16 mouse cellular contexts compared by ENCODE assay signal in genomic region chr6:29880796-29881195, GRCm38 (mm10). TPM values are rescaled to one million over a fixed set of nuclear protein-coding genes. Genes with fewer than 3 reads are reported as not detected.
"Had no signal": no experiment of that assay in that cellular context is flagged by ENCODE, and none has a peak within 500 bp of the region (broad histone marks: within the 10 kb centered on the region; RNA-seq: fewer than 3 reads in every experiment).

No protein-coding gene starts in this region.

- H3K36me3 ChIP-seq: liver, embryonic 13.5 days; lung, embryonic 15.5 days; midbrain, embryonic 15.5 days had no signal

- H3K27me3 ChIP-seq: limb, embryonic 12.5 days; liver, embryonic 13.5 days; lung, embryonic 15.5 days; midbrain, embryonic 15.5 days; neural tube, embryonic 12.5 days had no signal

- H3K4me3 ChIP-seq: layer of hippocampus, adult 2 months; limb, embryonic 12.5 days; liver, embryonic 13.5 days; lung, embryonic 15.5 days; megakaryocyte, embryonic 14.5 days; midbrain, embryonic 15.5 days; neural tube, embryonic 12.5 days had no signal

- H3K4me2 ChIP-seq: limb, embryonic 12.5 days; liver, embryonic 13.5 days; lung, embryonic 15.5 days; midbrain, embryonic 11.5 days; midbrain, embryonic 15.5 days; neural tube, embryonic 12.5 days had no signal

- H3K9me3 ChIP-seq: limb, embryonic 12.5 days; liver, embryonic 13.5 days; lung, embryonic 15.5 days; megakaryocyte, embryonic 14.5 days; midbrain, embryonic 15.5 days; neural tube, embryonic 12.5 days had no signal

- H3K4me1 ChIP-seq: liver, embryonic 13.5 days; lung, embryonic 15.5 days; midbrain, embryonic 15.5 days; neural tube, embryonic 12.5 days had no signal

- H3K27ac ChIP-seq: layer of hippocampus, adult 2 months; limb, embryonic 12.5 days; liver, embryonic 13.5 days; lung, embryonic 15.5 days; macrophage; midbrain, embryonic 15.5 days; neural tube, embryonic 12.5 days had no signal

- DNase-seq: kidney, postnatal 4 days; liver; liver, embryonic 13.5 days; liver, postnatal 0 days; lung, postnatal 14 days; thymus, adult 18-20 months; thymus, postnatal 14 days had no signal

- H3K9ac ChIP-seq: limb, embryonic 12.5 days; liver, embryonic 13.5 days; liver, postnatal 0 days; lung, embryonic 15.5 days; midbrain, embryonic 15.5 days; neural tube, embryonic 12.5 days had no signal

- ATAC-seq: liver, postnatal 0 days; midbrain, embryonic 15.5 days had no signal

RNA-seq across cellular contexts. Expression of gene Strip2, which starts 36.0 kb away (rescaled TPM):
- total RNA-seq: neutrophil, adult 5-6 weeks had no signal
